Mouse (Mus musculus): ENCODE data around the gene Spdye4b. TPM values are rescaled to one million over a fixed set of nuclear protein-coding genes. Genes with fewer than 3 reads are reported as not detected.

The Spdye4b gene
- polyA plus RNA-seq, 1 experiment, result not detected

DNA sequence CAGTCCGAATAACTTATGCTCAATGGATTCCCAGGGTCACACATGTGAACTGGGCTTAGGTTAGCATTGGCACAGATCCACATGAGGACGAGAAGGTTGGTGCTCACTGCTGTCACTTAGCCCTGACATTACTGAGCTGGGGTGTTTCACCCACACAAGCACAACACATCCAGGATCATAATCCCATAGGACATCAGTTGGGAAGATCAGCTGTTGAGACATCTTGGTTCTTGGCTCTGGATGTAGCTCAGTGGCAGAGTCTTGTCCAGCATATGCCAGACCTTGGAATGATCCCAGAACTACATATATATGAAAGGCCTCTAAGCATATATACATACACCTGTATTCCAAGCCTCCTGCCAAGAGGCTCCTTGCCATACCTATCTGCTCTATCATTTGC lies 14.3 kb downstream of the Spdye4b start:
- no peak for TF ChIP-seq POLR2A (IDR thresholded peaks at IDR 0.05; ENCODE audit: insufficient read depth, low read depth, low read length)
- no peak for TF ChIP-seq CTCF (IDR thresholded peaks at IDR 0.05; ENCODE audit: insufficient read depth, low read depth, low read length)
- WGBS, result 66% methylated on average over 2 of the region's 2 CpGs
- no peak overlapping the region for H3K27ac ChIP-seq (ENCODE audit: insufficient read depth, low read depth, low read length)
- no peak overlapping the region for H3K4me3 ChIP-seq (ENCODE audit: insufficient read depth, low read depth, low read length)
- no peaks in the 10 kb centered on the region for H3K4me1 ChIP-seq (ENCODE audit: control insufficient read depth, insufficient read depth, low read length)

DNA sequence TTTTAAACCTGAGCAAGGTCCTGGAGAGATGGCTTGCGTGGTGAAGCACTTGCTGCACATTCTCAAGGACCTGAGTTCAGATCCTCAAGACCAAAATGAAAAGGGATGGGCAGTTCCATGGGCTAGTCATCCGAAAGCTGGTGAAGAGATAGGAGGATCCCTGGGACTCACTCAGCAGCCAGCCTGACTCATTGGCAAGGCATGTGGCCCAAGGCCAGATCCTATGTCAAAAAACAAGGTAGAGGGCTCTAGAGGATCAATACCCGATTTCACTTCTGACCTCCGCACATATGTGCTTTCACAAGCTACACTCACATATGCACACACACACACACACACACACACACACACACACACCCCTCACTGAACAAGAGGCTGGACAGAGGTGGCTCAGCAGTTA lies 15.7 kb downstream of the Spdye4b start:
- no peak overlapping the region for H3K27ac ChIP-seq (ENCODE audit: insufficient read depth, low read depth, low read length)
- whole genome bisulfite sequencing, result 89% methylated on average over 4 of the region's 4 CpGs
- H3K4me3 ChIP-seq (ENCODE audit: insufficient read depth, low read depth, low read length), result no peak overlapping the region
- H3K4me1 ChIP-seq (ENCODE audit: control insufficient read depth, insufficient read depth, low read length), result no peaks in the 10 kb centered on the region
- TF ChIP-seq POLR2A (IDR thresholded peaks at IDR 0.05; ENCODE audit: insufficient read depth, low read depth, low read length), result no peak
- no peak for TF ChIP-seq CTCF (IDR thresholded peaks at IDR 0.05; ENCODE audit: insufficient read depth, low read depth, low read length)

DNA sequence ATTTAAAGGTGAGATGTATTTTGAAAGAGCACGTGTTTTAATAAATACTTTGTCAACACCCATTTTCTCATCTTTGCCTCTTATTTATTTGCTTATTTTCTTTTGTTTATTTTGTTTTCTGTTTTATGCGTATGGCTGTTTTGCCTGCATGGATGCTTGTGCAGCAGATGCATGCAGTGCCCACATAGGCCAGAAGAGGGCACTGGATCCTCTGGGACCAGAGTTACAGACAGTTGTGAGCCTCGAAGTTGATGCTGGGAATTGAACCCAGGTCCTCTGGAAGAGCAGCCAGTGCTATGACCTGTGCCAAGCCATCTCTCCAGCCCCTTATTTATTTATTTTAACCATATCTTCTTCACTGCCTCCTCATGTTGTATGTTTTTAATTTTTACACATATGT lies 24.2 kb downstream of the Spdye4b start:
- Histone ChIP-seq H3K27ac (ENCODE audit: insufficient read depth, low read depth, low read length) (no peak overlapping the region), H3K4me3 (ENCODE audit: insufficient read depth, low read depth, low read length) (no peak overlapping the region), H3K4me1 (ENCODE audit: control insufficient read depth, insufficient read depth, low read length) (no peaks in the 10 kb centered on the region)
- TF ChIP-seq CTCF (IDR thresholded peaks at IDR 0.05; ENCODE audit: insufficient read depth, low read depth, low read length) (no peak), POLR2A (IDR thresholded peaks at IDR 0.05; ENCODE audit: insufficient read depth, low read depth, low read length) (no peak)
- 72% methylated on average over 3 of the region's 3 CpGs for WGBS

DNA sequence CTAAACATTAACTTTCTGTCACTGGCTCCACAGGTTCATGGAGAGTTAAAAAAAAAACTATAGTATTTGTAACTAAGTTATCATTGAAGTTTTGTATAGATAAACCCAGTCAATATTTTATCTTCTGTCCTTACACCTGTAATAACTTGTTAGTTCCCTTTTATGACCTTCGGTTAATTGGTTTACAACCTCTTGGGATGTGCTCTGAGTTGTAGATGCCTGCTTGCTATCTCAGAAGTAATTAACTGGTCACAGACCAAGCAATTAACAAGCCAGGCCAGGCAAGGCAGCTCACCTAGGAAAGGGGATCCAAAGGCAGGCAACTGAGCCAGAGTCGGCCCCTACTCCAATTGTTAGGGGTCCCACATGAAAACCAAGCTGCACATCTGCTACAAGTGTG lies 33.0 kb downstream of the Spdye4b start:
- WGBS, result 92% methylated on average over 2 of the region's 2 CpGs
- no peaks in the 10 kb centered on the region for H3K4me1 ChIP-seq (ENCODE audit: control insufficient read depth, insufficient read depth, low read length)
- no peak overlapping the region for H3K4me3 ChIP-seq (ENCODE audit: insufficient read depth, low read depth, low read length)
- TF ChIP-seq CTCF (IDR thresholded peaks at IDR 0.05; ENCODE audit: insufficient read depth, low read depth, low read length), result no peak
- H3K27ac ChIP-seq (ENCODE audit: insufficient read depth, low read depth, low read length), result no peak overlapping the region

DNA sequence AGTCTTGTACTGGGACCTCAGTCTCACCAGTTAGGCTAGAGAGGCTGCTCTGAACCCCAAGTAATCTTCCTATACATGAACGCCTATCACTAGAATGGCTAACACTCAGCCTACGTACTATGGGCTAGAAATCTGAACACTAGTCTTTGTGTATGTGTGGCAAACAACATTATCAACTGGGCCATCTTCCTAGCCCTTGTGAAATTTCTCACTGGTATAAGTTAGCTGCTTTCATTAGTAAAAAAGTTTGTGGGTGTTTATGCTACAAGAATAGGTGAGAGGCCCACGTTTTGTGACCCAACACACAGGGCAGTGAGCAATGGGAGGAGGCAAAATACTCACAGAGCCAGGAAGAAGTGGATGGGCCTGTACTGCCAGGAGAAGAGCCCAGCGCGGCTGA lies 40.2 kb downstream of the Spdye4b start:
- no peak overlapping the region for H3K27ac ChIP-seq (ENCODE audit: insufficient read depth, low read depth, low read length)
- TF ChIP-seq POLR2A (IDR thresholded peaks at IDR 0.05; ENCODE audit: insufficient read depth, low read depth, low read length), result no peak
- no peak for TF ChIP-seq CTCF (IDR thresholded peaks at IDR 0.05; ENCODE audit: insufficient read depth, low read depth, low read length)
- 83% methylated on average over 5 of the region's 5 CpGs for WGBS
- H3K4me1 ChIP-seq (ENCODE audit: control insufficient read depth, insufficient read depth, low read length), result no peaks in the 10 kb centered on the region
- no peak overlapping the region for H3K4me3 ChIP-seq (ENCODE audit: insufficient read depth, low read depth, low read length)

DNA sequence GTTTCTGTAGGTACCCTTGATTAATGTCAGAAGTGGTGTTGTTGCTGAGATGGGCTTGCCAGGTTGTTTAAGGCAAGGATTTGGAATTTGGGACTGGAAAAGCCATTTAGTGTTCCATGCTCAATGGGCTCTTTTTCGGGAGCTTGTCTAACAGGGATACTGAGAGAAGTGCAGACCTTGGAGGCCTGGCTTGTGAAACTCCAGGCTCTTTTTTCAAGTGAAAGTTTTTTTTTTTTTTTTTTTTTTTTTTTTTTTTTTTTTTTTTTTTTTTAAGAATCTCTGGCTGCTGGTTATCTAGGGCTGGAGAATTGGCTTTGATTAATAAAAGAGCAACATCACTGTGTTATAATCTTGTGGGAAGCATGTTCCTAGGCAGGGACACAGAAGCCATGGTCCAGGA lies 41.5 kb downstream of the Spdye4b start:
- 72% methylated on average over 1 of the region's 1 CpGs for WGBS
- no peak for TF ChIP-seq POLR2A (IDR thresholded peaks at IDR 0.05; ENCODE audit: insufficient read depth, low read depth, low read length)
- no peak for TF ChIP-seq CTCF (IDR thresholded peaks at IDR 0.05; ENCODE audit: insufficient read depth, low read depth, low read length)
- Histone ChIP-seq H3K27ac (ENCODE audit: insufficient read depth, low read depth, low read length) (no peak overlapping the region), H3K4me1 (ENCODE audit: control insufficient read depth, insufficient read depth, low read length) (no peaks in the 10 kb centered on the region), H3K4me3 (ENCODE audit: insufficient read depth, low read depth, low read length) (no peak overlapping the region)

DNA sequence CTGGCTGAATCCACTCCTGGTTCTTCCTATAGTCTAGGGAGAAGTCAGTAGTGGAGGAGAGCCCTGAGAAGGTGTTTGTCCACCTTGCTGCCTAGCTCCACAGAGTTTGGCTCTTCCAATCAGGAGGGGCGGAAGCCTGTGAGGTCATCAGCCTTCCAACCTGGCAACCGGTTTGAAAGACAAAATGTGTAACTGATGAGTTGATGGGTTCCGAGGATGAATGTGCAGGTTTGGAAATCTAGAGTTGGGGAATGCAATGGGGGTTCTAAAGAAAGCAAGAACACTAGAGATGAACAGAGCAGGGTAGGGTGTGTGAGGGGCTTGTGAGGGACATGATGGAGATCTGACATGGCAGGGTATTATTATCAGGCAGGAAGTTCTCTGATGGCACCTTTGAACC lies 46.0 kb downstream of the Spdye4b start, which contains the start of gene Spdye4a:
Spdye4a (minus strand) TSS at position 101 of the 400 bp plus-strand sequence.
- Histone ChIP-seq H3K4me3 (ENCODE audit: insufficient read depth, low read depth, low read length) (no peak within 1 kb of the TSS), H3K27ac (ENCODE audit: insufficient read depth, low read depth, low read length) (no peak within 1 kb of the TSS), H3K4me1 (ENCODE audit: control insufficient read depth, insufficient read depth, low read length) (no peaks in the 10 kb centered on the region)
- TF ChIP-seq POLR2A (IDR thresholded peaks at IDR 0.05; ENCODE audit: insufficient read depth, low read depth, low read length) (no peak), CTCF (IDR thresholded peaks at IDR 0.05; ENCODE audit: insufficient read depth, low read depth, low read length) (no peak)
- 91% methylated on average over 3 of the region's 3 CpGs for WGBS

DNA sequence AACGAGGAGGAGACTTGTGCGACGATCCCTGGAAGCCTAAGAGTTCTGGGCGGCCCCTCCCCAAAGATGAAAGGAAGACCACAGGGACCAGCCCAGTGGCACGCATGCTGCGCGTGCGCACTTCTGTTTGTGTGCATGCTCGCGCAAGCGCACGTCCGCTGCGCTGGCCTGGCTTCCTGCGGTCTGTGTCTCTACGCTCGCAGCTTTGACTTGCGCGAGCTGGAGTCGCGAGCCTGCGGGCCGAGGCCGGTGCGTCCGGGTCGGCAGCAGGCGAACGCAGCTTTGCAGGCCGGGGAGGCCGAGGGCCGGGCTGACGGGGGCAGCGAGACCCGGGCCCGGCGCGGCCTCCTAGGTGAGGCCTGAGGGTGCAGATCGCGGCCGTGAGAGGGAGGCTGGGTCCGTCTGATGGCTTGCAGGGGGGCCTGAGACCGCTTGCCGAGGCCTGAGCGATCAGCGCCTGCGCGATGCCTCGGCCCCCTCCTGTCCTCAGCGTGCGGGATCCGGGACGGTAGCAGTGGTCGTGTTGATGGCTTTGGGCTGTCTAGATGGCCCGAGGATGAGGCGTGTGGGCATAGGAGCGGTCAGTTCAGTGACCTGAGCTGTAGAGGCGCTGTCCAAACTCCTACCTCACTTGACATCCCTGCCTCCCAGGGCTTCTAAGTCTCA lies 54.3 kb downstream of the Spdye4b start, which contains the start of gene Zfp12:
Zfp12 (plus strand) TSS at position 136 of the 666 bp plus-strand sequence.
- Histone ChIP-seq H3K4me1 (ENCODE audit: control insufficient read depth, insufficient read depth, low read length) (peaks cover 7% of the 10 kb centered on the region), H3K4me3 (ENCODE audit: insufficient read depth, low read depth, low read length) (peak within 1 kb of the TSS; percentile 80), H3K27ac (ENCODE audit: insufficient read depth, low read depth, low read length) (peak within 1 kb of the TSS; percentile 64)
- WGBS, result under 1% methylated on average over 58 of the region's 58 CpGs
- peak; percentile 86 for TF ChIP-seq POLR2A (IDR thresholded peaks at IDR 0.05; ENCODE audit: insufficient read depth, low read depth, low read length)
- TF ChIP-seq CTCF (IDR thresholded peaks at IDR 0.05; ENCODE audit: insufficient read depth, low read depth, low read length), result no peak

DNA sequence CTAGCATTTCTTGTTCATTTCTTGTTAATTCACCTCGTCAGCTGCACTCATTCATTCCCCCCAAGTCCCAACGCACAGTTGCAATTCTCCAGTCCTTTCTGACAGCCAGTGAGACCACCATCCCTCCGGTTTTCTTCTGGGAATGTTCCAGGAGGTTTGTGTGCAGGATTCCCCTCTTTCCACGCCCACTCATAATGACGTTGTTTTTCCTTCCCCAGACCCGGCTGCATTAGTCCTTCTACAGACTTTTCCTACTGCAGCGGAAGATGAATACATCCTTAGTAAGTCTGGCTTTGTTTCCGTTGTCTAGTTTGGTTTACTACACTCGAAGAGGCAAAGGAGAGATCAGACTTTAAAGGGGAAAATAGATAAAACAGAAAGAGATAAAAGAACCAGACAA lies 55.2 kb downstream of the Spdye4b start:
- Histone ChIP-seq H3K27ac (ENCODE audit: insufficient read depth, low read depth, low read length) (no peak overlapping the region), H3K4me1 (ENCODE audit: control insufficient read depth, insufficient read depth, low read length) (peaks cover 7% of the 10 kb centered on the region), H3K4me3 (ENCODE audit: insufficient read depth, low read depth, low read length) (peak overlapping the region; percentile 80)
- WGBS, result 16% methylated on average over 9 of the region's 9 CpGs
- TF ChIP-seq POLR2A (IDR thresholded peaks at IDR 0.05; ENCODE audit: insufficient read depth, low read depth, low read length), result no peak
- TF ChIP-seq CTCF (IDR thresholded peaks at IDR 0.05; ENCODE audit: insufficient read depth, low read depth, low read length), result no peak
